Mouse (Mus musculus): Measurements from ENCODE around the gene Katnb1. TPM values are rescaled to one million over a fixed set of nuclear protein-coding genes. Genes with fewer than 3 reads are reported as not detected.

Katnb1 gene
- polyA plus RNA-seq, 1 experiment: 2.6 TPM

DNA sequence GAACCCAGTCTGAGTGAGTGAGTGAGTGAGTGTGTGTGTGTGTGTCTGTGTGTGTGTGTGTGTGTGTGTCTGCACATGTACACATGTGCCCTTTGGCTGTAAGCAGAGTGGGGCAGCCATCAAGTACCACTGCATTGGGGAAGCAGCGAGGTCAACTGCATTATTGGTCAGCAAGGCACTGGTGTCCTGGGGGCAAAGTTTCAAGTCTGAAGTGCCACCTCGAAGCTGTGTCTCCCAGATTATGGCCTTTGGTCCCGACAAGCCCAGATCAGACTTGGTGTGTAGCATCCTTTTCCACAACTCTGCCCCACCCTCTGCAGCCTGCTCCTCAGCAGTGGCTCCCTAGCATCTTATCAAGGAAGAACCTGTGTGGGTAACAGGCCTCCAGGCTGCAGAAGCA lies 31.6 kb downstream of the Katnb1 start:
- TF ChIP-seq TAL1 (IDR thresholded peaks at IDR 0.05; ENCODE audit: low read length): no peak
- TF ChIP-seq GATA1 (IDR thresholded peaks at IDR 0.05; ENCODE audit: low read length): no peak
- Histone ChIP-seq H3K36me3 (ENCODE audit: control insufficient read depth) (peaks cover 2% of the 10 kb centered on the region; the same call in 1 of the 2 replicates), H3K4me3 (replicated peaks) (no peak overlapping the region)

GRCm38 (mm10) chr8:95113108-95113507 lies 32.1 kb downstream of the Katnb1 start:
- Histone ChIP-seq H3K4me3 (replicated peaks) (no peak overlapping the region), H3K36me3 (ENCODE audit: control insufficient read depth) (peaks cover 2% of the 10 kb centered on the region; the same call in 1 of the 2 replicates)
- TF ChIP-seq TAL1 (IDR thresholded peaks at IDR 0.05; ENCODE audit: low read length) (no peak), GATA1 (IDR thresholded peaks at IDR 0.05; ENCODE audit: low read length) (no peak)

More for the DNA sequence above, 31.6 kb downstream of the Katnb1 start:
- Histone ChIP-seq H3K27me3 (ENCODE audit: control insufficient read depth) (no peaks in the 10 kb centered on the region), H3K4me1 (ENCODE audit: control insufficient read depth) (no peaks in the 10 kb centered on the region), H3K9me3 (ENCODE audit: control insufficient read depth, low read length) (no peaks in the 10 kb centered on the region)

DNA sequence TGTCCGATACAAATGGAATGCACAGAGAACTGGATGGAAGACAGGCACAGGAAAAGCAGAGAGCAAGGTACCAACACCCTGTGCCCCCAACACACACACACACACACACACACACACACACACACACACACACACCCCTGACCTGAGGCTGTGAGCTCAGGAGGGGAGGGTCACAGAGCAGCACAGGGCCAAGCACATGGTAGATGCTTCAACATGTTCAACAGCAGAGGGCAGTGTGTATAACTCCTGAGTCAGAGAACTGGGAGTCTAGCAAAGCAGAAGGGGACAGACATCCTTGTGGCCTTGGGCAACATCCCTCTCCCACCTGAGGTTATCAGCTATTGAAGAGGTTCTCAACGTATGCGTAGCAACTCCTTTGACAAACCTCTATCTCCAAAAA lies 32.8 kb downstream of the Katnb1 start:
- Histone ChIP-seq H3K4me3 (replicated peaks) (no peak overlapping the region), H3K9me3 (ENCODE audit: control insufficient read depth, low read length) (no peaks in the 10 kb centered on the region), H3K36me3 (ENCODE audit: control insufficient read depth) (peaks cover 2% of the 10 kb centered on the region; the same call in 1 of the 2 replicates), H3K4me1 (ENCODE audit: control insufficient read depth) (no peaks in the 10 kb centered on the region), H3K27me3 (ENCODE audit: control insufficient read depth) (no peaks in the 10 kb centered on the region)
- TF ChIP-seq GATA1 (IDR thresholded peaks at IDR 0.05; ENCODE audit: low read length) (no peak), TAL1 (IDR thresholded peaks at IDR 0.05; ENCODE audit: low read length) (no peak)

More at GRCm38 (mm10) chr8:95113108-95113507, 32.1 kb downstream of the Katnb1 start:
- Histone ChIP-seq H3K27me3 (ENCODE audit: control insufficient read depth) (no peaks in the 10 kb centered on the region), H3K9me3 (ENCODE audit: control insufficient read depth, low read length) (no peaks in the 10 kb centered on the region), H3K4me1 (ENCODE audit: control insufficient read depth) (no peaks in the 10 kb centered on the region)

DNA sequence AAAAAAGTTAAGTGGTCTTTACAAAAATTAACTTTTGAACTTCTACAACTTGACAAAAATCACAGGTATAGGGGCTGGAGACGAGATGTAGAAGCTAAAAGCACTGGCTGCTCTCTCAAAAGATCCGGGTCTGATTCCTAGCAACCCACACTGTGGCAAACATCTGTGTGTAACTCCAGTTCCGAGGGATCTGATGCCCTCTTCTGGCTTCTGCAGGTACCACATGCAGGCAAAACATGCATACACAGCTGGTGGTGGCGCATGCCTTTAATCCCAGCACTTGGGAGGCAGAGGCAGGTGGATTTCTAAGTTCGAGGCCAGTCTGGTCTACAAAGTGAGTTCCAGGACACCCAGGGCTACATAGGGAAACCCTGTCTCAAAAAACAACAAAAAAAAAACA lies 42.5 kb downstream of the Katnb1 start:
- Histone ChIP-seq H3K4me1 (ENCODE audit: control insufficient read depth) (no peaks in the 10 kb centered on the region), H3K36me3 (ENCODE audit: control insufficient read depth) (no peaks in the 10 kb centered on the region; the same call in 1 of the 2 replicates), H3K9me3 (ENCODE audit: control insufficient read depth, low read length) (no peaks in the 10 kb centered on the region), H3K4me3 (replicated peaks) (no peak overlapping the region), H3K27me3 (ENCODE audit: control insufficient read depth) (no peaks in the 10 kb centered on the region)
- TF ChIP-seq TAL1 (IDR thresholded peaks at IDR 0.05; ENCODE audit: low read length): no peak
- TF ChIP-seq GATA1 (IDR thresholded peaks at IDR 0.05; ENCODE audit: low read length): no peak

GRCm38 (mm10) chr8:95126497-95126896 lies 45.5 kb downstream of the Katnb1 start:
- H3K4me1 ChIP-seq (ENCODE audit: control insufficient read depth): no peaks in the 10 kb centered on the region
- TF ChIP-seq TAL1 (IDR thresholded peaks at IDR 0.05; ENCODE audit: low read length): no peak
- no peak for TF ChIP-seq GATA1 (IDR thresholded peaks at IDR 0.05; ENCODE audit: low read length)
- H3K36me3 ChIP-seq (ENCODE audit: control insufficient read depth): no peaks in the 10 kb centered on the region; the same call in 1 of the 2 replicates
- no peak overlapping the region for H3K4me3 ChIP-seq (replicated peaks)
- no peaks in the 10 kb centered on the region for H3K27me3 ChIP-seq (ENCODE audit: control insufficient read depth)
- no peaks in the 10 kb centered on the region for H3K9me3 ChIP-seq (ENCODE audit: control insufficient read depth, low read length)

DNA sequence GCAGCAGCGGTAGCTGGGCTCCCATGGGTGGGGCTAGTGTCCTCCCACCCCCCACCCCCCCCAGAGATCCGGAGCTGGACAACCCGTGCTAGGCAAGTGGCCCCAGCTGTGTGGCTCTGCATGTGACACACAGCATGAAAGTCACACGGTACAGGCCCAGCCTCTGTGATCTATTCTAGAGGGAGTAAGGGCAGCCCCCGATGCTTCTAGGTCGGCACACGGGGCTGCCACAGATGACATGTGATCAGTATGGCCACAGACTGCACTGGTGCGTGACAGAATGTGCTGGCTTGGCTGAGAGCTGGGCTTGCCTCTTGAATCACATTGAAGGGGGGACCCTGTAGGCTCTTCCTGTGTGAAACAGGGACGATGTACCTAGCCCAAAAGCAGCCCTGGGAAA lies 46.7 kb downstream of the Katnb1 start:
- TF ChIP-seq TAL1 (IDR thresholded peaks at IDR 0.05; ENCODE audit: low read length): no peak
- TF ChIP-seq GATA1 (IDR thresholded peaks at IDR 0.05; ENCODE audit: low read length): no peak
- Histone ChIP-seq H3K4me3 (replicated peaks) (no peak overlapping the region), H3K9me3 (ENCODE audit: control insufficient read depth, low read length) (no peaks in the 10 kb centered on the region), H3K4me1 (ENCODE audit: control insufficient read depth) (no peaks in the 10 kb centered on the region), H3K36me3 (ENCODE audit: control insufficient read depth) (no peaks in the 10 kb centered on the region; the same call in 1 of the 2 replicates), H3K27me3 (ENCODE audit: control insufficient read depth) (no peaks in the 10 kb centered on the region)

DNA sequence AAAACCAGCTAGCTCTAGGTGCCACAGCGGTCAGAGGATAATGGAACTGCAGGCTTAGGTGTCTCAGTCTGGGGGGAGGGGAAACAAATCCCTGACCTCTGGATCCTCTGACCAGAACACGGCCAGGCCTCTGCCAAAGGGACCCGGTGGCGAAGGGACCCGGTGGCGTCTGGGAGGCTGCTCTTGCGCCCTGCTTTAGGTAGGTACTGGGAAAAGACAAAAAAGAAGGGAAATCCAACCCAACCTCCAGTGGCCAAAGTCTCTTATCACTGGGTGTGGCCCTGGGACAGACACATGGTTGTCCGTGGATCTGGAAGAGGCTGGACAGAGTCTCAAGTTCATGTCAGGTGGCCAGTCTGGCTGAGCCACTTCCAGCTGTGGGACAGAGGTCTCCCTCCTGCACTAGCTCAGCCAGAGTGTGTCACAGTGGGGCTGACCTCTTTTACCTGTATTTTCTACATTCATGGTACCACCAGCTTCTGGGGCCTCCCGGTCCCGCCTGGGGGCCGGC lies 47.8 kb downstream of the Katnb1 start:
- Histone ChIP-seq H3K9me3 (ENCODE audit: control insufficient read depth, low read length) (no peaks in the 10 kb centered on the region), H3K4me3 (replicated peaks) (no peak overlapping the region), H3K4me1 (ENCODE audit: control insufficient read depth) (no peaks in the 10 kb centered on the region), H3K36me3 (ENCODE audit: control insufficient read depth) (no peaks in the 10 kb centered on the region; the same call in 1 of the 2 replicates), H3K27me3 (ENCODE audit: control insufficient read depth) (no peaks in the 10 kb centered on the region)
- TF ChIP-seq TAL1 (IDR thresholded peaks at IDR 0.05; ENCODE audit: low read length) (no peak), GATA1 (IDR thresholded peaks at IDR 0.05; ENCODE audit: low read length) (no peak)

GRCm38 (mm10) chr8:95130966-95131537 lies 50.1 kb downstream of the Katnb1 start:
- no peak overlapping the region for H3K4me3 ChIP-seq (replicated peaks)
- H3K9me3 ChIP-seq (ENCODE audit: control insufficient read depth, low read length): no peaks in the 10 kb centered on the region
- no peak for TF ChIP-seq TAL1 (IDR thresholded peaks at IDR 0.05; ENCODE audit: low read length)
- no peak for TF ChIP-seq GATA1 (IDR thresholded peaks at IDR 0.05; ENCODE audit: low read length)
- H3K27me3 ChIP-seq (ENCODE audit: control insufficient read depth): peaks cover 3% of the 10 kb centered on the region; the same call in 1 of the 2 replicates
- H3K36me3 ChIP-seq (ENCODE audit: control insufficient read depth): no peaks in the 10 kb centered on the region; the same call in 1 of the 2 replicates
- no peaks in the 10 kb centered on the region for H3K4me1 ChIP-seq (ENCODE audit: control insufficient read depth)

DNA sequence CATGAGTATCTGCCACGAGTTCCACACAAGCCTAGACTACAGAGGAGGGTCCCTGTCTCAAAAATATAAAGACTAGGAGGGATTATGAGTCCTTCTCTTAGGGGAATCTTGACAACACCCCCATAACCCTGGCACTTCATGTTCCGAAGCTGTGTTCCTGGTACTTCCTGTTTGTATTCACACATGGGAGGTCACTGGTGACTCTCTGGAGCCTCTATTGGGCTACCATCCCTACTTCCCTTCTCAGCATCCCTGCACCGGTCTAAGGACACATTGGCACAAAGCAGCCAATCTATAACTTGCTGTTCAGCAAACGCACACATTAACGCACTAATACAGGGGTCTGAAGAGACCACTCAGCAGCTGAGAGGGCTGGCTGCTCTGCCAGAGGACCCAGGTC lies 51.0 kb downstream of the Katnb1 start:
- Histone ChIP-seq H3K9me3 (ENCODE audit: control insufficient read depth, low read length) (no peaks in the 10 kb centered on the region), H3K4me1 (ENCODE audit: control insufficient read depth) (no peaks in the 10 kb centered on the region), H3K27me3 (ENCODE audit: control insufficient read depth) (peaks cover 10% of the 10 kb centered on the region), H3K4me3 (replicated peaks) (no peak overlapping the region), H3K36me3 (ENCODE audit: control insufficient read depth) (no peaks in the 10 kb centered on the region; the same call in 1 of the 2 replicates)
- TF ChIP-seq TAL1 (IDR thresholded peaks at IDR 0.05; ENCODE audit: low read length) (no peak), GATA1 (IDR thresholded peaks at IDR 0.05; ENCODE audit: low read length) (no peak)
